Mouse (Mus musculus) CH12.LX (cell line): ENCODE results near the gene Il12rb1. TPM values are rescaled to one million over a fixed set of nuclear protein-coding genes. Genes with fewer than 3 reads are reported as not detected.

Experiments
- DNase-seq: peaks from one replicate; pipeline ENCODE4 v3.0.0-alpha.2; 2013; ENCODE audit errors: extremely low read depth
- H3K27ac ChIP-seq: 2 replicates; pipeline ENCODE4 v1.5.1; 2012; ENCODE audit warnings: low read depth, mild to moderate bottlenecking, control low read depth, moderate library complexity; ENCODE audit not compliant: insufficient read depth
- H3K27me3 ChIP-seq: replicated peaks from 2 replicates; pipeline ENCODE3; 2012; ENCODE audit warnings: inconsistent platforms
- H3K36me3 ChIP-seq, 2 experiments: replicated peaks in 1 of 2; 2 replicates each; pipeline versions ENCODE3 to v1.6.1; 2012; ENCODE audit warnings: inconsistent platforms in 1 of 2, low read length in 1 of 2, mild to moderate bottlenecking in 1 of 2, mixed read lengths in 1 of 2, moderate library complexity in 1 of 2; ENCODE audit not compliant: control insufficient read depth in 1 of 2, insufficient read depth in 1 of 2
- H3K4me1 ChIP-seq, 2 experiments: 2 replicates each; pipeline ENCODE4 v1.6.1; 2012; ENCODE audit warnings: inconsistent platforms in 1 of 2, moderate library complexity in 1 of 2; ENCODE audit not compliant: insufficient read depth in 2 of 2, control insufficient read depth in 1 of 2
- H3K4me2 ChIP-seq: 2 replicates; pipeline ENCODE4 v1.6.1; 2012; ENCODE audit warnings: low read depth, mild to moderate bottlenecking, control low read depth; ENCODE audit not compliant: poor library complexity, insufficient read depth, severe bottlenecking
- H3K4me3 ChIP-seq, 3 experiments: fragments of 150-350 bp in 1 of 3; sonication (generic) in 1 of 3; replicated peaks in 1 of 3; 2 replicates each; pipeline versions ENCODE3 to v1.5.1; 2011 to 2012; ENCODE audit warnings: low read depth in 2 of 3, low read length in 2 of 3, mild to moderate bottlenecking in 2 of 3, moderate library complexity in 2 of 3, control low read depth in 1 of 3, improper control_type of control experiment in 1 of 3, inconsistent platforms in 1 of 3, mixed read lengths in 1 of 3; ENCODE audit not compliant: poor library complexity in 1 of 3
- H3K79me2 ChIP-seq: replicated peaks from 2 replicates; pipeline ENCODE4 v1.6.1; 2012; ENCODE audit warnings: mild to moderate bottlenecking, moderate library complexity; ENCODE audit not compliant: control insufficient read depth, poor library complexity, insufficient read depth, severe bottlenecking; ENCODE audit errors: extremely low read depth
- H3K9ac ChIP-seq: 2 replicates; pipeline ENCODE4 v1.6.1; 2012; ENCODE audit warnings: low read depth, mild to moderate bottlenecking, control low read depth, moderate library complexity; ENCODE audit not compliant: insufficient read depth
- H3K9me3 ChIP-seq: replicated peaks from 2 replicates; pipeline ENCODE3; 2012; ENCODE audit warnings: low read length, inconsistent platforms, mixed read lengths
- CTCF ChIP-seq, 2 experiments: IDR thresholded peaks in 1 of 2; conservative IDR thresholded peaks in 1 of 2; 2 replicates each; pipeline ENCODE4 v1.5.1; 2011 to 2012; ENCODE audit warnings: low read depth in 2 of 2, low read length in 2 of 2, improper control_type of control experiment in 1 of 2, inconsistent platforms in 1 of 2, mild to moderate bottlenecking in 1 of 2, moderate library complexity in 1 of 2
- E2F4 ChIP-seq: IDR thresholded peaks from 2 replicates; pipeline ENCODE4 v1.6.1; 2011; ENCODE audit warnings: low read depth, low read length, improper control_type of control experiment; ENCODE audit not compliant: insufficient replicate concordance
- ELF1 ChIP-seq: IDR thresholded peaks from 2 replicates; pipeline ENCODE4 v1.6.1; 2014; ENCODE audit warnings: low read depth, mild to moderate bottlenecking, inconsistent platforms, low read length, improper control_type of control experiment
- ETS1 ChIP-seq: conservative IDR thresholded peaks from 2 replicates; pipeline ENCODE4 v1.6.1; 2012; ENCODE audit warnings: low read depth, mild to moderate bottlenecking, inconsistent platforms, low read length, improper control_type of control experiment, moderate library complexity
- GABPA ChIP-seq: IDR thresholded peaks from 2 replicates; pipeline ENCODE4 v1.6.1; 2012; ENCODE audit warnings: low read depth, low read length, improper control_type of control experiment, inconsistent platforms; ENCODE audit not compliant: insufficient replicate concordance
- HCFC1 ChIP-seq: IDR thresholded peaks from 2 replicates; pipeline ENCODE4 v1.6.1; 2012; ENCODE audit warnings: low read depth, mild to moderate bottlenecking, inconsistent platforms, low read length, improper control_type of control experiment
- MAZ ChIP-seq: IDR thresholded peaks from 2 replicates; pipeline ENCODE4 v1.6.1; 2012; ENCODE audit warnings: low read depth, mild to moderate bottlenecking, inconsistent platforms, low read length, improper control_type of control experiment, moderate library complexity
- MXI1 ChIP-seq: IDR thresholded peaks from 2 replicates; pipeline ENCODE4 v1.6.1; 2011; ENCODE audit warnings: mild to moderate bottlenecking, low read depth, low read length, improper control_type of control experiment
- NELFE ChIP-seq: IDR thresholded peaks from 2 replicates; pipeline ENCODE4 v1.6.1; 2011; ENCODE audit warnings: low read depth, low read length, improper control_type of control experiment
- POLR2A ChIP-seq: IDR thresholded peaks from 2 replicates; pipeline ENCODE4 v1.6.1; 2011; ENCODE audit warnings: low read depth, mild to moderate bottlenecking, improper control_type of control experiment, low read length
- POLR2AphosphoS2 ChIP-seq: IDR thresholded peaks from 2 replicates; pipeline ENCODE4 v1.6.1; 2011; ENCODE audit warnings: low read depth, low read length, improper control_type of control experiment
- RCOR1 ChIP-seq: conservative IDR thresholded peaks from 2 replicates; pipeline ENCODE4 v1.6.1; 2012; ENCODE audit warnings: low read depth, mild to moderate bottlenecking, inconsistent platforms, low read length, improper control_type of control experiment
- SIN3A ChIP-seq: IDR thresholded peaks from 2 replicates; pipeline ENCODE4 v1.6.1; 2012; ENCODE audit warnings: low read length, improper control_type of control experiment, inconsistent platforms
- TCF12 ChIP-seq: IDR thresholded peaks from 2 replicates; pipeline ENCODE4 v1.6.1; 2014; ENCODE audit warnings: low read depth, mild to moderate bottlenecking, inconsistent platforms, low read length, improper control_type of control experiment
- USF1 ChIP-seq: IDR thresholded peaks from 2 replicates; pipeline ENCODE4 v1.6.1; 2014; ENCODE audit warnings: low read depth, mild to moderate bottlenecking, inconsistent platforms, low read length, improper control_type of control experiment
- USF2 ChIP-seq: conservative IDR thresholded peaks from 2 replicates; pipeline ENCODE4 v1.6.1; 2011; ENCODE audit warnings: low read depth, low read length, improper control_type of control experiment
- ZC3H11A ChIP-seq: IDR thresholded peaks from 2 replicates; pipeline ENCODE4 v1.6.1; 2012; ENCODE audit warnings: low read depth, mild to moderate bottlenecking, inconsistent platforms, low read length, improper control_type of control experiment
- dilution Hi-C: fragments of 300-500 bp; cut with MboI; formaldehyde crosslinking; loops from 2 replicates; pipeline ENCODE4 v1.14.3; 2020; ENCODE audit warnings: low sequenced_read_pairs; ENCODE audit not compliant: extremely low pct_unique_long_range_greater_than_20kb, extremely low pct_ligation_motif_present
- in situ Hi-C: fragments of 300-500 bp; cut with MboI; formaldehyde crosslinking; loops from 3 replicates; pipeline ENCODE4 v1.14.3; 2019; ENCODE audit warnings: low sequenced_read_pairs, low pct_ligation_motif_present, low pct_unique_long_range_greater_than_20kb, mixed read lengths
- polyA plus RNA-seq: library from polyadenylated mRNA; unstranded; fragments of >175 nt; gene quantifications from 2 replicates; pipeline ENCODE4 v1.2.1, GENCODE M21; 2012; ENCODE audit warnings: low read depth; ENCODE audit not compliant: insufficient read length
- total RNA-seq, 2 experiments: library from RNA; depleted of rRNA; stranded (reverse); fragments of 300-350 nt in 1 of 2; fragments of >200 nt in 1 of 2; gene quantifications; 2 replicates each; pipeline ENCODE4 v1.2.3; 2012 to 2014

Gene Il12rb1
- total and polyA plus RNA-seq, 3 experiments = 4.5 to 23.2 (median 12.5) TPM

- H3K36me3 ChIP-seq = no peaks in the 10 kb centered on the region
- TF ChIP-seq ZC3H11A = no peak
- TF ChIP-seq RCOR1 = no peak
- H3K27me3 ChIP-seq = peaks cover 71% of the 10 kb centered on the region
- H3K9me3 ChIP-seq = no peaks in the 10 kb centered on the region
- dilution Hi-C loops = no loop called here
- no peak for DNase-seq
- no peaks in the 10 kb centered on the region for H3K79me2 ChIP-seq
- H3K4me2 ChIP-seq = no peak overlapping the region
- no peak overlapping the region for H3K4me3 ChIP-seq
- in situ Hi-C loops = loop anchor here (10.0 kb wide), 1 partner anchor 135 kb away; the partner anchor contains the start of gene Gm3336
- no peak overlapping the region for H3K27ac ChIP-seq
- no peak overlapping the region for H3K9ac ChIP-seq
- peaks cover 6 to 23% of the 10 kb centered on the region in 2 experiments; a peak in 3 of 4 replicates for H3K4me1 ChIP-seq
Measured at GRCm38 (mm10) chr8:70849333-70849990, 41.2 kb downstream of the Il12rb1 start.

GRCm38 (mm10) chr8:70850132-70850845 lies 42.0 kb downstream of the Il12rb1 start:
- Histone ChIP-seq H3K27ac (no peak overlapping the region), H3K4me1 (peaks cover 10 to 31% of the 10 kb centered on the region in 2 experiments; a peak in 3 of 4 replicates), H3K4me3 (no peak overlapping the region), H3K27me3 (peaks cover 73% of the 10 kb centered on the region), H3K9me3 (no peaks in the 10 kb centered on the region), H3K79me2 (no peaks in the 10 kb centered on the region), H3K4me2 (no peak overlapping the region), H3K9ac (no peak overlapping the region), H3K36me3 (no peaks in the 10 kb centered on the region)
- TF ChIP-seq USF1 (no peak), ETS1 (no peak), SIN3A (no peak), TCF12 (no peak), USF2 (no peak)
- in situ Hi-C loops (no loop called here), dilution Hi-C loops (no loop called here)
- DNase-seq = no peak

- TF ChIP-seq CTCF (conservative IDR thresholded peaks at IDR 0.05 in 1 of 2, IDR thresholded peaks at IDR 0.05 in 1 of 2; ENCODE audit: low read depth in 2 of 2, low read length in 2 of 2) (no peak), NELFE (no peak), HCFC1 (no peak), ELF1 (no peak), ETS1 (no peak), MXI1 (no peak), MAZ (no peak), POLR2AphosphoS2 (no peak), E2F4 (no peak), POLR2A (no peak), GABPA (no peak), ZC3H11A (no peak)
- H3K4me1 ChIP-seq = peaks cover 10 to 31% of the 10 kb centered on the region in 2 experiments; a peak in 3 of 4 replicates
- no peaks in the 10 kb centered on the region for H3K79me2 ChIP-seq
- H3K27ac ChIP-seq = no peak overlapping the region
- no peak for DNase-seq
- no peaks in the 10 kb centered on the region for H3K36me3 ChIP-seq
- dilution Hi-C loops = no loop called here
- H3K9ac ChIP-seq = no peak overlapping the region
- no peak overlapping the region for H3K4me3 ChIP-seq
- peaks cover 75% of the 10 kb centered on the region for H3K27me3 ChIP-seq
- H3K9me3 ChIP-seq = no peaks in the 10 kb centered on the region
- H3K4me2 ChIP-seq = no peak overlapping the region
- in situ Hi-C loops = no loop called here
Measured at GRCm38 (mm10) chr8:70850947-70851346, 42.7 kb downstream of the Il12rb1 start.
